Mouse (Mus musculus) CD4-positive, CD25-positive, alpha-beta regulatory T cell, adult 4 months (primary cell): ENCODE results near the gene Apbb2. TPM values are rescaled to one million over a fixed set of nuclear protein-coding genes. Genes with fewer than 3 reads are reported as not detected.

ENCODE experiments used
- ATAC-seq: one replicate; pipeline ENCODE4 v1.8.0; 2017
- polyA plus RNA-seq, 2 experiments: library from polyadenylated mRNA; unstranded; fragments of 100-300 nt; shearing (Covaris generic); gene quantifications; one replicate each; pipeline ENCODE4 v1.2.1; 2017

Apbb2 gene
- 1 to 10 TPM in 1 of 2 experiments, under 1 TPM in 1; 0.93 to 6.7 TPM for polyA plus RNA-seq

GRCm38 (mm10) chr5:66618597-66618996 is at the start of gene Apbb2:
Apbb2 (minus strand) TSS chr5:66618784.
- peak; percentile 69 for ATAC-seq

GRCm38 (mm10) chr5:66654220-66654619 is 35.6 kb upstream of the Apbb2 start:
- ATAC-seq = no peak

GRCm38 (mm10) chr5:66647504-66647903 is 28.9 kb upstream of the Apbb2 start:
- no peak for ATAC-seq

- no peak for ATAC-seq
These were observed 24.7 kb upstream of the Apbb2 start for GRCm38 (mm10) chr5:66643260-66643659.

- no peak for ATAC-seq
These were observed 23.6 kb upstream of the Apbb2 start for GRCm38 (mm10) chr5:66642156-66642555.

GRCm38 (mm10) chr5:66635459-66636079 is 17.0 kb upstream of the Apbb2 start:
- no peak for ATAC-seq

GRCm38 (mm10) chr5:66627805-66628204 is 9.2 kb upstream of the Apbb2 start:
- no peak for ATAC-seq

- no peak for ATAC-seq
These were observed 1.6 kb upstream of the Apbb2 start for GRCm38 (mm10) chr5:66620191-66620625.

- no peak for ATAC-seq
These were observed 1.1 kb upstream of the Apbb2 start for GRCm38 (mm10) chr5:66619675-66620074.

GRCm38 (mm10) chr5:66619195-66619594 is 611 bp upstream of the Apbb2 start:
- ATAC-seq = no peak

- peak; percentile 20 for ATAC-seq
These were observed 593 bp downstream of the Apbb2 start for GRCm38 (mm10) chr5:66617921-66618460.

GRCm38 (mm10) chr5:66614940-66615339 is 3.6 kb downstream of the Apbb2 start:
- ATAC-seq = no peak

GRCm38 (mm10) chr5:66613725-66614124 is 4.9 kb downstream of the Apbb2 start:
- ATAC-seq = no peak

- ATAC-seq = no peak
These were observed 5.6 kb downstream of the Apbb2 start for GRCm38 (mm10) chr5:66612964-66613363.

GRCm38 (mm10) chr5:66611851-66612250 is 6.7 kb downstream of the Apbb2 start:
- ATAC-seq = no peak

GRCm38 (mm10) chr5:66611361-66611760 is 7.2 kb downstream of the Apbb2 start:
- no peak for ATAC-seq

GRCm38 (mm10) chr5:66610270-66610669 is 8.3 kb downstream of the Apbb2 start:
- ATAC-seq = no peak

- ATAC-seq = no peak
These were observed 9.3 kb downstream of the Apbb2 start for GRCm38 (mm10) chr5:66609306-66609705.

- ATAC-seq = no peak
These were observed 10.8 kb downstream of the Apbb2 start for GRCm38 (mm10) chr5:66607801-66608200.

- no peak for ATAC-seq
These were observed 11.4 kb downstream of the Apbb2 start for GRCm38 (mm10) chr5:66607201-66607600.

GRCm38 (mm10) chr5:66605636-66606035 is 12.9 kb downstream of the Apbb2 start:
- no peak for ATAC-seq

GRCm38 (mm10) chr5:66604423-66604822 is 14.2 kb downstream of the Apbb2 start:
- ATAC-seq = no peak

GRCm38 (mm10) chr5:66603746-66604145 is 14.8 kb downstream of the Apbb2 start:
- ATAC-seq = no peak

- ATAC-seq = no peak
These were observed 15.4 kb downstream of the Apbb2 start for GRCm38 (mm10) chr5:66603223-66603622.
